ENCODE assay signal across 13 mouse cellular contexts in genomic region chr6:90560390-90561058, GRCm38 (mm10). TPM values are rescaled to one million over a fixed set of nuclear protein-coding genes. Genes with fewer than 3 reads are reported as not detected.
DNase-seq lines count a peak whose midpoint lies in the region; ATAC-seq and TF ChIP-seq lines count a peak whose summit lies in the region.
"Had no signal": no experiment of that assay in that cellular context is flagged by ENCODE, and none has a peak within 500 bp of the region (broad histone marks: within the 10 kb centered on the region; RNA-seq: fewer than 3 reads in every experiment).

No protein-coding gene starts in this region.

- H3K4me3 ChIP-seq in midbrain, embryonic 10.5 days = no peak overlapping the region
- no peak overlapping the region for H3K4me3 ChIP-seq in midbrain, postnatal 0 days (ENCODE audit: low read depth, low read length)
- H3K4me3 ChIP-seq in hindbrain, embryonic 16.5 days (ENCODE audit: low read length) = no peak overlapping the region
- H3K4me3 ChIP-seq in neural tube, embryonic 15.5 days (replicated peaks) = no peak overlapping the region
- H3K4me3 ChIP-seq: heart, embryonic 13.5 days had no signal

- peak overlapping the region; percentile 33 for H3K27ac ChIP-seq in midbrain, embryonic 10.5 days (replicated peaks)
- H3K27ac ChIP-seq in midbrain, postnatal 0 days (ENCODE audit: low read depth, low read length) = no peak overlapping the region
- peak overlapping the region; percentile 45 for H3K27ac ChIP-seq in hindbrain, embryonic 16.5 days (ENCODE audit: low read depth, low read length)
- peak overlapping the region; percentile 76 for H3K27ac ChIP-seq in neural tube, embryonic 15.5 days (replicated peaks)
- H3K27ac ChIP-seq: heart, embryonic 13.5 days; liver, embryonic 14.5 days had no signal

- 90% methylated on average over 3 of the region's 3 CpGs for whole genome bisulfite sequencing in midbrain, embryonic 10.5 days
- WGBS in midbrain, postnatal 0 days = 89% methylated on average over 3 of the region's 3 CpGs
- 85% methylated on average over 3 of the region's 3 CpGs for WGBS in hindbrain, embryonic 16.5 days
- 87% methylated on average over 3 of the region's 3 CpGs for WGBS in neural tube, embryonic 15.5 days

- no peaks in the 10 kb centered on the region for H3K27me3 ChIP-seq in midbrain, embryonic 10.5 days (ENCODE audit: low read depth, poor library complexity, severe bottlenecking)
- no peaks in the 10 kb centered on the region for H3K27me3 ChIP-seq in midbrain, postnatal 0 days (ENCODE audit: insufficient read depth, low read length)
- no peaks in the 10 kb centered on the region for H3K27me3 ChIP-seq in hindbrain, embryonic 16.5 days (replicated peaks; ENCODE audit: control insufficient read depth, insufficient read depth, low read length)
- no peaks in the 10 kb centered on the region for H3K27me3 ChIP-seq in neural tube, embryonic 15.5 days (replicated peaks)

- DNase-seq in midbrain, embryonic 10.5 days (ENCODE audit: low spot score) = no peak
- DNase-seq in midbrain, postnatal 0 days (ENCODE audit: low spot score) = no peak
- DNase-seq in brain, adult 2 months (ENCODE audit: low read depth, low spot score) = peak; percentile 84
- no peak for DNase-seq in embryo, embryonic 11 days
- DNase-seq in T-cell, adult 2 months (ENCODE audit: low spot score) = no peak
- DNase-seq in ovary, postnatal 10 days (ENCODE audit: low spot score) = no peak
- DNase-seq: thymus, adult 2 months had no signal

- no peak overlapping the region for H3K9ac ChIP-seq in midbrain, postnatal 0 days (replicated peaks; ENCODE audit: low read length, poor library complexity, severe bottlenecking)
- no peak overlapping the region for H3K9ac ChIP-seq in hindbrain, embryonic 16.5 days (ENCODE audit: low read depth, low read length)
- no peak overlapping the region for H3K9ac ChIP-seq in neural tube, embryonic 15.5 days (replicated peaks)
- H3K9ac ChIP-seq: heart, embryonic 13.5 days; liver, embryonic 14.5 days had no signal

- no peak for ATAC-seq in midbrain, postnatal 0 days (ENCODE audit: low FRiP score)
- no peak for ATAC-seq in hindbrain, embryonic 16.5 days
- no peak for ATAC-seq in neural tube, embryonic 15.5 days (ENCODE audit: low FRiP score)
- ATAC-seq: inflammation-experienced regulatory T-cells, adult 6 months had no signal

- peaks cover 12% of the 10 kb centered on the region for H3K4me1 ChIP-seq in midbrain, embryonic 10.5 days
- H3K4me1 ChIP-seq in midbrain, postnatal 0 days (ENCODE audit: insufficient read depth, low read length) = 0 out of 2 replicates have a peak, but pooled peaks cover 4% of the 10 kb centered on the region
- H3K4me1 ChIP-seq in hindbrain, embryonic 16.5 days (ENCODE audit: control insufficient read depth, insufficient read depth, low read depth, low read length) = peaks cover 6% of the 10 kb centered on the region
- peaks cover 14% of the 10 kb centered on the region for H3K4me1 ChIP-seq in neural tube, embryonic 15.5 days

- no peaks in the 10 kb centered on the region for H3K9me3 ChIP-seq in midbrain, embryonic 10.5 days (replicated peaks)
- no peaks in the 10 kb centered on the region for H3K9me3 ChIP-seq in midbrain, postnatal 0 days (ENCODE audit: low read length)
- H3K9me3 ChIP-seq in hindbrain, embryonic 16.5 days (ENCODE audit: control insufficient read depth, low read length) = no peaks in the 10 kb centered on the region
- no peaks in the 10 kb centered on the region for H3K9me3 ChIP-seq in neural tube, embryonic 15.5 days (replicated peaks)
- H3K9me3 ChIP-seq: G1E; heart, embryonic 13.5 days had no signal

- H3K36me3 ChIP-seq in midbrain, embryonic 10.5 days = no peaks in the 10 kb centered on the region
- no peaks in the 10 kb centered on the region; the same call in 1 of the 2 replicates for H3K36me3 ChIP-seq in midbrain, postnatal 0 days (ENCODE audit: insufficient read depth, low read length)
- no peaks in the 10 kb centered on the region for H3K36me3 ChIP-seq in hindbrain, embryonic 16.5 days (ENCODE audit: control insufficient read depth, insufficient read depth, low read length)
- H3K36me3 ChIP-seq in neural tube, embryonic 15.5 days = no peaks in the 10 kb centered on the region
- H3K36me3 ChIP-seq: G1E; heart, embryonic 13.5 days had no signal

- H3K4me2 ChIP-seq in midbrain, postnatal 0 days (ENCODE audit: low read depth, low read length, poor library complexity, severe bottlenecking) = no peak overlapping the region
- H3K4me2 ChIP-seq in hindbrain, embryonic 16.5 days (ENCODE audit: low read length) = no peak overlapping the region
- no peak overlapping the region for H3K4me2 ChIP-seq in neural tube, embryonic 15.5 days
- H3K4me2 ChIP-seq: heart, embryonic 13.5 days had no signal

- TF ChIP-seq CTCF in midbrain, postnatal 0 days (IDR thresholded peaks at IDR 0.05) = no peak

RNA-seq across cellular contexts. Expression of gene Slc41a3, which starts 44.0 kb away (rescaled TPM):
- 2.2 and 3.5 TPM in 2 replicates for polyA plus RNA-seq in midbrain, embryonic 10.5 days (2016; fragmentation: Nextera tagmentation; extraction: Ambion mirVana)
- total RNA-seq in midbrain, postnatal 0 days (2014; rRNA removed) = 14.8 and 15.2 TPM in 2 replicates
- 14.4 and 14.9 TPM in 2 replicates for polyA plus RNA-seq in midbrain, postnatal 0 days (2015; fragmentation: Nextera tagmentation; extraction: Ambion mirVana)
- 9.8 and 12.7 TPM in 2 replicates for polyA plus RNA-seq in hindbrain, embryonic 16.5 days (2015; fragmentation: Nextera tagmentation; extraction: Ambion mirVana)
- polyA plus RNA-seq in neural tube, embryonic 15.5 days (2015; fragmentation: Nextera tagmentation; extraction: Ambion mirVana) = 8.2 TPM in 2 replicates
